Mouse (Mus musculus): ENCODE measurements around the gene Pcif1. TPM values are rescaled to one million over a fixed set of nuclear protein-coding genes. Genes with fewer than 3 reads are reported as not detected.
"Not testable (repeated sequence)": the region's sequence is repeated elsewhere in the genome, so short reads cannot be mapped to it uniquely, and the experiment has no call there.

Gene Pcif1
- total RNA-seq, 2 experiments from 2014 or later = 44.8 to 48.8 TPM

DNA sequence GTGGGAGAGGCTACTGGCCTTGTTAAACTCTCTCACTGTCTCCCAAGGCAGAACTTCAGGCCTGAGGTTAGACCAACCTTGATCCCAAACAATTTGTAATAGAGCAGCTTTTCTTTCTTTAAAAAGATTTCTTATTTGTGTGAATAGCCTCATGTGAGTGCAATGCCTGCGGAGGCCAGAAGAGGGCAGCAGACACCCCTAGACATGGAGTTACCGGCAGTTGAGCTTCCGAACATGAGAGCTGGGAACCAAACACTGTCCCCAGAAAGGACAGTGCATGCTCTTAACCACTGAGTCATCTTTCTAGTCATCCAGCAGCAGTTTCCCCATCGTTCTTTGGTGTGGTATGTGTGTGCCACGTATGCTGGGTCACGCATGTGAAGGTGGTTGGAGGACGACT, 11.5 kb upstream of the Pcif1 start:
- no peak for DNase-seq (ENCODE audit: extremely low spot score in 1 of 2, low spot score in 2 of 2)
- intact Hi-C loops (cut with DNase I) = no loop called here

DNA sequence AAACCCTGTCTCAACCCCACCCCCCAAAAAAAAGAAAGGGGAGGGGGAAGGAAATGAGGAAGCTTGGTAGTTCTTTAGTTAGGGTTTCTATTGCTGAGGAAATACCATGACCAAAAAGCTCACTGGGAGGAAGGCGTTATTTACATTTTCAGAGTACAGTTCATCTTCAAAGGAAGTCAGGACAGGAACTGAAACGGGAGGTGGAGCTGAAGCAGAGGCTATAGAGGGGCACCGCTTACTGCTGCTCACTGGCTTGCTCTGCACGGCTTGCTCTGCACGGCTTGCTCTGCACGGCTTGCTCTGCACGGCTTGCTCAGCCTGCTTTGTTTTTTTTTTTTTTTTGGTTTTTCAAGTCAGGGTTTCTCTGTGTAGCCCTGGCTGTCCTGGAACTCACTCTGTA, 10.6 kb upstream of the Pcif1 start:
- intact Hi-C loops (cut with DNase I) = no loop called here
- no peak for DNase-seq (ENCODE audit: extremely low spot score in 1 of 2, low spot score in 2 of 2)
- no peak for TF ChIP-seq CTCF (IDR thresholded peaks at IDR 0.05)

More for the DNA sequence above, 11.5 kb upstream of the Pcif1 start:
- H3K4me3 ChIP-seq = no peak overlapping the region
- TF ChIP-seq CTCF (IDR thresholded peaks at IDR 0.05) = peak; percentile 50
- peak overlapping the region; percentile 62 for H3K27ac ChIP-seq

DNA sequence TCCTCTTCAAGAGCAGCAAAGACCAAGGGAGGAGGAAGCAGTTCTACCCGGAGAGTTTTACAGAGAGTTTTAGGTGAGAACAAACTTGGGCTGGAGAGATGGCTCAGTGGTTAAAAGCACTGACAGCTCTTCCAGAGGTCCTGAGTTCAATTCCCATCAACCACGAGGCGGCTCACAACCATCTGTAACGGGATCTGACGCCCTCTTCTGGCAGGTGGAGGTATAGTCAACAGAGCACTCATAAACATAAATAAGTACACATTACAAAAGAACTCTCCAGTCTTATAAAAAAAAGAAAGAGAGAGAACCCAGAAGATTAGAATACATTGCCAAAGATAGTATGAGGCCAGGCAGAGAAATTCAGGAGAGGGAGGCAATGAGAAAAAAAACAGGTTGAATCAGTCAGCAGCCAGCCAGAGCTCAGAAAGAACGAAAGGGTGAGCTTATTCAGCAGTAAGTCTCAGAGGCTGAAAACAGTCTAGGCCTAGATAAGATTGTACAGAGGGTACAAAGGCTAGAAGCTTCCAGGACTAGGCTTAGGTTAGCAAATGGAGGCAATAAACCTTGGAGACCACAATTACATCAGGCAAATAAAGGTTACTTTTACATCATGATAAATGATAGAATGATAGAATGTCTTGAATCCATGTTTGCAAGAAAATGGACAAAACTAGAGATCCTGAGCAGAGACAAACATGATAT, 7.4 kb upstream of the Pcif1 start:
- intact Hi-C loops (cut with DNase I) = no loop called here
- Histone ChIP-seq H3K27ac (no peak overlapping the region), H3K4me3 (no peak overlapping the region)
- no peak for DNase-seq (ENCODE audit: extremely low spot score in 1 of 2, low spot score in 2 of 2)
- TF ChIP-seq CTCF (IDR thresholded peaks at IDR 0.05) = no peak; the same call in 1 of the 2 replicates

More for the DNA sequence above, 10.6 kb upstream of the Pcif1 start:
- Histone ChIP-seq H3K27ac (no peak overlapping the region), H3K4me3 (no peak overlapping the region)

- peak overlapping the region; percentile 67 for H3K27ac ChIP-seq
- TF ChIP-seq CTCF (IDR thresholded peaks at IDR 0.05) = no peak
- no peak for DNase-seq (ENCODE audit: extremely low spot score in 1 of 2, low spot score in 2 of 2)
- no peak overlapping the region for H3K4me3 ChIP-seq
- intact Hi-C loops (cut with DNase I) = no loop called here
Measured at GRCm38 (mm10) chr2:164873621-164874020, 5.5 kb upstream of the Pcif1 start.

DNA sequence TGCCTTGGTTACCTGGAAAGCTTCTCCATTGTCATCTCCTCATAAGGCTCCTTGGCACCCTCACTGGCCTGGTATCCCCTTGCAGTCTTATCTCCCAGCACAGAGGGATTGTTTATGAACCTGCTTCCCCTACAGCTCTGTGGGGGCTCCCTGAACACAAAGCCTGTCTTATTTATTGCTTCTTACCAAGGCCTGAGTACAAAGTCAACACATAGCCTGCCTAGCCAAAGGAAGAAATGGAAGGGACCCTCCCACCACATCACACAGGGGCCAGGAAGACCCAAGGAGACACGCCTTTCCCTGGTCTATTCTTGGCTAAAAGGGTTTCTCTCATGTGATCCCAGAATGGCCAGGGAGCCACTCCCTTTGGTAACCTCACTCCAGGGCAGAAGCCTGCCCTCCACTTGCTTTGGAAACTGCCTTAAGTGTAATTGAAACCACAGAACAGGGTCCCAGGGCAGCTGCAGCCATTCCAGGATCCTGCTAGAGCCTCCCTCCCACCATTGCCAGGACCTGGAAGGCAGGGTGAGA, 4.8 kb upstream of the Pcif1 start:
- no peak for TF ChIP-seq CTCF (IDR thresholded peaks at IDR 0.05)
- H3K27ac ChIP-seq = peak overlapping the region; percentile 76

DNA sequence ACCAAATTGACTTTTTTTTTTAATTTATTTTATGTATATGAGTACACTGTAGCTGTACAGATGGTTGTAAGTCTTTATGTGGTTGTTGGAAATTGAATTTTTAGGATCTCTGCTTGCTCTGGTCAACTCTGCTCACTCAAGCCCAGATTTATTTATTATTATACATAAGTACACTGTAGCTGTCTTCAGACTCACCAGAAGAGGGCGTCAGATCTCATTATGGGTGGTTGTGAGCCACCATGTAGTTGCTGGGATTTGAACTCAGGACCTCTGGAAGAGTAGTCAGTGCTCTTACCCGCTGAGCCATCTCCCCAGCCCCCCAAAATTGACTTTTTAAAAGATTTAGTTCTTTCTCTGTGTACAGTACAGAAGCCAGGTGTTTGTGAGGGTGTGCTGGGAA, 3.5 kb upstream of the Pcif1 start:
- DNase-seq (ENCODE audit: extremely low spot score in 1 of 2, low spot score in 2 of 2); H3K4me3 ChIP-seq; intact Hi-C loops (cut with DNase I): not testable (repeated sequence)
- peak overlapping the region; percentile 76; the same call in 1 of the 2 replicates for H3K27ac ChIP-seq
- TF ChIP-seq CTCF (IDR thresholded peaks at IDR 0.05) = peak; percentile 33

More for the DNA sequence above, 4.8 kb upstream of the Pcif1 start:
- H3K4me3 ChIP-seq = no peak overlapping the region
- DNase-seq (ENCODE audit: extremely low spot score in 1 of 2, low spot score in 2 of 2) = no peak
- intact Hi-C loops (cut with DNase I) = no loop called here

DNA sequence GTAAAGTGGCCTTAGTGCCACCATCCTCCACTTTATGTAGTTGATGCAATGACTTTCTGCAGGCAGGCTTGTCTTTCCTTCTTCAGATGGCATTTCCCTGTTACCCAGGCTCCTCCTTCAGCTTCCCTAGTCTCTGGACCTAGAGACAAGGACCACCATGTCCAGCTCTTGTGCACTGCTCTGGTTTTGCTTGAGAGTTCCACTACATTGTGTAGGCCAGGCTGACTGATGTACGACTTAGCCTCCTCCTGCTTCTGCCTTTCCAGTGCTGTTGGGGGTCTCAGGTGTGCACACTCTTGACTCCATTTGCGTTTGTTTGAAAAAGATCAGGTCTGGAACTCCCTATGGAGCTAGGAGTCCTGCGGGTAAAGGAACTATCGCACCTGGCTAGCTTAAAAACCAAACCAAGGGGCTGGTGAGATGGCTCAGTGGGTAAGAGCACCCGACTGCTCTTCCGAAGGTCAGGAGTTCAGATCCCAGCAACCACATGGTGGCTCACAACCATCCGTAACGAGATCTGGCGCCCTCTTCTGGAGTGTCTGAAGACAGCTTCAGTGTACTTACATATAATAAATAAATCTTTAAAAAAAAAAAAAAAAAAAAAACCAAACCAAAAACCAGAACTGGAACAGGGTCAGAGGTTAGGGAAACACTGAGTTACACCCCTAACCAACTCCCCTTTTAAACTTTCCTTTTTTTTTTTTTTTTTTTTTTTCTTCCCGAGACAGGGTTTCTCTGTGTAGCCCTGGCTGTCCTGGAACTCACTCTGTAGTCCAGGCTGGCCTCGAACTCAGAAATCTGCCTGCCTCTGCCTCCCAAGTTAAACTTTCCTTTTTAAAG, 1.5 kb upstream of the Pcif1 start:
- H3K4me3 ChIP-seq; intact Hi-C loops (cut with DNase I): not testable (repeated sequence)

DNA sequence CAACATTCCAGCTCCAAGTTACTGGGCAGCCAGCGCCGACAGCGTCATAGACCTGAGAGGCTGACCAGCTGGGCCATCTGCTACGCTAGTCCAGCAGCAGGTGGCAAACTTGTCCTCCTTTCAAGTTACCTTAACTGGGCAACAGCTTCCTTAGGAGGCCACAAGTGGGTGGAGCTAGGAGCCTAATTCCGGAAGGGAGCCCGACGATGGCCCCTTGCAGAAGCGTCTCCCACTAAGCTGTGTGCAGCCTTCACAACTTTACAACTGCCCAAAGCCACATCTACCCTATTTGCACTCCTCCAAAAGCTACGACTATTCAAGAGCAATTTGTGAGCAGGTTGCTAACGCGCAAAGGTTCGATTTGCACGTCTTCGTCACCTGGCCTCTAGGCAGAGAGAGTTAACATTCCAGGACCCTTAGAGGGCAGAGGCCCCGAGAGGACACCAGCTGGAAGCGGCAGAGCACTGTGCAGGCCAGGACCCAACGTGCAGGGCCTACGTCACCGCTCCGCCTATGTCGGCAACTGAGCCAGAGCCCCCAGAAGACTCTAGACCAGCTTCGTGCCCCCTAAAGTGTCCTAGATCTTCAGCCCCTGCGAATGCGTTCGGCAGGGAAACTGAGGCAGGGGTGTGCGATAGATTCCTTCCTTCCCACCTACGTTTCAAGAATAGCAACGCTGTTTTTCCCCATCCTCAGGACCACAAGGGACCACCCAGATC, 436 bp upstream of the Pcif1 start:
- peak in 1 of 2 experiments; percentile 53 for DNase-seq (ENCODE audit: extremely low spot score in 1 of 2, low spot score in 2 of 2)
- Histone ChIP-seq H3K4me3 (peak overlapping the region; percentile 89), H3K27ac (peak overlapping the region; percentile 100)
- no peak; the same call in none of the 2 replicates for TF ChIP-seq CTCF (IDR thresholded peaks at IDR 0.05)
- intact Hi-C loops (cut with DNase I) = loop anchor here (1.0 kb wide), 2 partner anchors 33 to 45 kb away; partner anchors contain the start of genes Neurl2 and Zfp335

More for the DNA sequence above, 1.5 kb upstream of the Pcif1 start:
- peak; percentile 9 for TF ChIP-seq CTCF (IDR thresholded peaks at IDR 0.05)
- H3K27ac ChIP-seq = peak overlapping the region; percentile 100; the same call in 1 of the 2 replicates
- DNase-seq (ENCODE audit: extremely low spot score in 1 of 2, low spot score in 2 of 2) = not testable (repeated sequence)

GRCm38 (mm10) chr2:164879568-164880277, 619 bp downstream of the Pcif1 start:
- Histone ChIP-seq H3K27ac (peak overlapping the region; percentile 100), H3K4me3 (peak overlapping the region; percentile 89)
- peak; percentile 92 to 95 for DNase-seq (ENCODE audit: extremely low spot score in 1 of 2, low spot score in 2 of 2)
- no peak; the same call in 1 of the 2 replicates for TF ChIP-seq CTCF (IDR thresholded peaks at IDR 0.05)
- intact Hi-C loops (cut with DNase I) = loop anchor here (1.0 kb wide), 2 partner anchors 32 to 46 kb away; partner anchors contain the start of genes Neurl2 and Zfp335

DNA sequence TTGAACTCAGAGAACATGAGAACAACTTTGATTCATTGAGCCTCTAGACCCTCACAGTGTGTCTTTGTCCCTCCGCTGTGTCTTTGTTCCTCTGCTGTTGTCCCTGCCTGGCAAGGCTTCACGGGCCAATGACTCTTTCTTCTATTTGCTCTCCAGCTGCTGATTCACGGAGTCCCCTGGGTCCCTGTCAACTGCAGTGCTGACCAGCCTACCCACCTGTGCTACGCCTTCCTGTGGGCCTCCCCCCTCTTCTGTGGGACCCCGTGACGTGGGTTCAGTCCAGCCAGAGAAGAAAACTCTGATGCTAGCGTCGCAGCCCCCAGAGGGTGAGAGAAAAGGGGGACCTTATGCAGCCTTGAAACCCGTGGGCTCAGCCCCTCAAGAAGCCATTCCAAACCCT, 3.5 kb downstream of the Pcif1 start:
- no peak for TF ChIP-seq CTCF (IDR thresholded peaks at IDR 0.05)
- no peak for DNase-seq (ENCODE audit: extremely low spot score in 1 of 2, low spot score in 2 of 2)
- no peak overlapping the region for H3K4me3 ChIP-seq
- no peak overlapping the region for H3K27ac ChIP-seq
- intact Hi-C loops (cut with DNase I) = no loop called here

Data from left cerebral cortex, adult 2 months (tissue).